Mouse (Mus musculus) heart, adult 2 months (tissue): ENCODE results near the gene Pygl. TPM values are rescaled to one million over a fixed set of nuclear protein-coding genes. Genes with fewer than 3 reads are reported as not detected.
A peak's percentile ranks its signal among the peaks of the same experiment; 100 is the strongest.

Experiments
- DNase-seq, 2 experiments: peaks; one replicate each; pipeline ENCODE4 v3.0.0; 2021
- H3K27ac ChIP-seq: fragments of 200-600 bp; 2 replicates; pipeline ENCODE4 v1.8.1; 2022
- H3K27me3 ChIP-seq: fragments of 200-500 bp; 2 replicates; pipeline ENCODE4 v1.6.1; 2012; ENCODE audit warnings: mild to moderate bottlenecking, low read length, inconsistent platforms, mixed read lengths; ENCODE audit not compliant: control insufficient read depth, insufficient read depth
- H3K36me3 ChIP-seq: fragments of 200-500 bp; 2 replicates; pipeline ENCODE4 v1.6.1; 2012; ENCODE audit warnings: low read length, inconsistent platforms; ENCODE audit not compliant: control insufficient read depth, insufficient read depth
- H3K4me1 ChIP-seq: fragments of 200-500 bp; 2 replicates; pipeline ENCODE4 v1.6.1; 2011; ENCODE audit warnings: low read length; ENCODE audit not compliant: control insufficient read depth, insufficient read depth
- H3K4me3 ChIP-seq: fragments of 200-600 bp; 2 replicates; pipeline ENCODE4 v1.8.1; 2022
- H3K79me2 ChIP-seq: fragments of 200-500 bp; replicated peaks from 2 replicates; pipeline ENCODE4 v1.6.1; 2012; ENCODE audit warnings: mild to moderate bottlenecking, inconsistent platforms, low read length, moderate library complexity, mixed read lengths; ENCODE audit not compliant: control insufficient read depth, insufficient read depth
- H3K9ac ChIP-seq: fragments of 200-500 bp; 2 replicates; pipeline ENCODE4 v1.6.1; 2012; ENCODE audit warnings: low read depth, mild to moderate bottlenecking, control low read depth, inconsistent platforms, low read length, mixed read lengths
- CTCF ChIP-seq: fragments of 200-600 bp; IDR thresholded peaks from 2 replicates; pipeline ENCODE4 v1.8.1; 2022; ENCODE audit warnings: antibody characterized with exemption, mild to moderate bottlenecking, moderate library complexity
- EP300 ChIP-seq: fragments of 200-500 bp; IDR thresholded peaks from 2 replicates; pipeline ENCODE4 v1.6.1; 2011; ENCODE audit warnings: low read depth, low read length, control low read depth; ENCODE audit not compliant: insufficient read depth
- POLR2A ChIP-seq: fragments of 200-500 bp; IDR thresholded peaks from 2 replicates; pipeline ENCODE4 v1.6.1; 2011; ENCODE audit warnings: mild to moderate bottlenecking, low read depth, low read length, control low read depth; ENCODE audit not compliant: insufficient read depth
- WGBS: fragments of 180-500 bp; shearing (Covaris S2); methylation state at CpG from one replicate; pipeline ENCODE4 v1.1.7; 2018; 5-methylcytosine and 5-hydroxymethylcytosine counted together
- intact Hi-C: fragments of 180-260 bp; cut with DNase I; formaldehyde crosslinking; loops from one replicate; pipeline ENCODE4 v1.15.1; 2025
- polyA plus RNA-seq: library from polyadenylated mRNA; depleted of rRNA; stranded (reverse); fragments of >200 nt; gene quantifications from 2 replicates; pipeline ENCODE4 v1.2.3, GENCODE M21; 2012
- total RNA-seq, 2 experiments: library from RNA; stranded (reverse); gene quantifications; 2 replicates each; pipeline ENCODE4 v1.2.3; 2021

The Pygl gene
- total and polyA plus RNA-seq, 3 experiments: 4.5 to 15.3 (median 4.6) TPM

DNA sequence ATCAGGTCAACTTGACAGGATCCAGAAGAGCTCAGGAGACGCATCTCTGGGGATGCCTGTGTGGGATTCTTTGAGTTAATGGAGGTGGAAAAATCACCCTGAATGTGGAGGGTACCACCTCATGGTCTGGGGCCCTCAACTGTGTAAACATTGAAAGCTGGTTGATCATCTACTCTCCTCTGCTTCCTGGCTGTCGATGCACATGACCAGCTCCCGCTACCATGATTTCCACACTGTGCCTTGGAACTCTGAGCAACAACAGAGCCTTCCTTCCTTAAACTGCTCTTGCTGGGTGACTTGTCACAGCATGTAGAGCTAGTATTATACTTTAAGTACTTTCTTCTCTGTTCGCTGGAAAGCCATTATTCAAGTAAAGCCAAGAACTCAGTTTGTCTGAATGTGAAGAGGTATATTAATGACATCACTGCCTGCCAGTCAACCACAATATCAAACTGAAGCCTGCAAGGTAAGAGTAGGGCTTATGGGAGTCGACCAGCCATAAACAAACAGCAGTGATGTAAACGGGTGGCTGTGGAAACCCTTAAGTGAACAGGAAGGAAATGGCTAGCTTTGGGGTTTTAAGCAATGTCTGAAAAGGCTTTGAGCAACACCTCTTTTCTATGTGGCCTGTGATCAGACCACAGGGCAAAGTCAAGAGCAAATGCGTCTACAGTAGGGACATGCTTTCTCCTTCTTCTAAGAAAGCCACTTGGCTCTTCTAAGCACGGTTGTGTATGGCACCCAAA, 12.3 kb downstream of the Pygl start:
- no peaks in the 10 kb centered on the region for H3K79me2 ChIP-seq
- WGBS: 76% methylated on average over 8 of the region's 8 CpGs
- no peak for DNase-seq
- H3K36me3 ChIP-seq: no peaks in the 10 kb centered on the region
- no peak for TF ChIP-seq EP300
- TF ChIP-seq CTCF: no peak
- no peak for TF ChIP-seq POLR2A
- no peaks in the 10 kb centered on the region for H3K4me1 ChIP-seq
- intact Hi-C loops: no loop called here
- H3K27ac ChIP-seq: no peak overlapping the region
- H3K9ac ChIP-seq: no peak overlapping the region
- H3K4me3 ChIP-seq: no peak overlapping the region
- no peaks in the 10 kb centered on the region for H3K27me3 ChIP-seq

DNA sequence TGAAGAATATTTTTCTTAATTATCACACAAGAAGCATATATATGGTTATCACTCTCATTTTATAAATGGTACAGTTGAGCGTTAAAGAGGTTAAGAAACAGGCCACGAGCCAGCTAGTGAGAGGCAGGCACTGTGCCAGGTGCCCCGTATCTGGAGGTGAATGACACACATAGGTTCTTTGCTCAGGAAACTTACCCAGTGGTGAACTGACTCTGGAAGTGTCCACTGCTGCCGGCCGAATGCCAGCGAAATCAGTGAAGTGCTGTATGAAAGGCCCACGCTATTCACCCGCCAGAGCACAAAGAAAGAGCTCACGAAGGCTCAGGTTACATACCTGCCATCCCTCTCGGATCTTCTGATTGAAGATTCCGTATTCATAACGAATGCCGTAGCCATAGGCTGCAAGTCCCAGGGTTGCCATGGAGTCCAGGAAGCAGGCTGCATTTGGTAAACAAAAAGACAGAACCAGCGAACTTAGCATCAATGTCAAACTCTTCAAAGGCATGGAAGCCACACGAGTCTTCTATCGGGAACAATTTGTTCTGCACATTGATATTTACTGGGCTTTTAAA, 15.0 kb downstream of the Pygl start:
- DNase-seq: no peak
- no peaks in the 10 kb centered on the region for H3K36me3 ChIP-seq
- H3K79me2 ChIP-seq: no peaks in the 10 kb centered on the region
- H3K4me3 ChIP-seq: no peak overlapping the region
- no peaks in the 10 kb centered on the region for H3K4me1 ChIP-seq
- H3K27me3 ChIP-seq: no peaks in the 10 kb centered on the region
- intact Hi-C loops: no loop called here
- 75% methylated on average over 16 of the region's 16 CpGs for WGBS
- no peak overlapping the region for H3K9ac ChIP-seq
- H3K27ac ChIP-seq: no peak overlapping the region
- no peak for TF ChIP-seq EP300
- no peak for TF ChIP-seq CTCF
- TF ChIP-seq POLR2A: no peak

DNA sequence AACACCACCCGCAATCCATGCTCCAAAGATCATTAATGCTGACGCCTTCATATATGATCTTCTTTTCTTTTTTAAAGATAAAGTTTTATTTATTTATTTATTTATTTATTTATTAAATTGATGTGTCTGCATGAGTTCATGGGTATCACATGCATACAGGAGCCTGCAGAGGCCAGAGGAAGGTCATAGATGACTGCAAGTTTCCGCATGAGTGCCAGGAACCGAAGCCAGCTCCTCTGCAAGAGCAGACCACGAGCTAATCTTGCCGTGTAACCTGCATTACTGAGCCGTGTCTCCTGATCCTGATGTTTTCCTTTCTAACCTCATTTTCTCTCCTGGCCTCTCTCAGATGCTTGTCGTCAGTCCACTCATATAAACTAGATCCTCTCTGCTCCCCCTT, 17.0 kb downstream of the Pygl start:
- no peak overlapping the region for H3K4me3 ChIP-seq
- peak in 1 of 2 experiments; percentile 20 for DNase-seq
- TF ChIP-seq CTCF (no peak), POLR2A (no peak), EP300 (no peak)
- 59% methylated on average over 8 of the region's 8 CpGs for WGBS
- H3K79me2 ChIP-seq: no peaks in the 10 kb centered on the region
- no peaks in the 10 kb centered on the region for H3K27me3 ChIP-seq
- H3K27ac ChIP-seq: no peak overlapping the region
- no peak overlapping the region for H3K9ac ChIP-seq
- no peaks in the 10 kb centered on the region for H3K4me1 ChIP-seq
- no peaks in the 10 kb centered on the region for H3K36me3 ChIP-seq
- intact Hi-C loops: no loop called here

DNA sequence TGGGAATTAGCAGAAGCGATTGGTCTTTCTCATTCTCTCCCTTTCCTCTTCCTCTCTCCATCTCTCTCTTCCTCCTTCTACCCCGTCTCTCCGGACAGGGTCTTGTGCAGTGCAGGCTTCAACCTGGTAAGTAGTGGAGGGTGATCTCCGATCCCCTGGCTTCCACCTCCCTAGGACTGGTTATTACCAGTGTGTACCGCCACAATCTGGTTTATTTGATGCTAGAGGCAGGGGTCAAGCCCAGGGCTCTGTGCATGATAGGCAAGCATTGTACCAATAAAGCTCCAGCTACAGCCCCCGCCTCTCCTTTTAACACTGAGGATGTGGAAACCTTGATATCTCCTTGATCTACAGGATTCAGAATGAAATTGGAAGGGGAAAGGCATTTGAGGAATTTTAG, 17.7 kb downstream of the Pygl start:
- Histone ChIP-seq H3K4me3 (no peak overlapping the region), H3K27me3 (no peaks in the 10 kb centered on the region), H3K36me3 (no peaks in the 10 kb centered on the region), H3K27ac (no peak overlapping the region), H3K79me2 (no peaks in the 10 kb centered on the region), H3K9ac (no peak overlapping the region), H3K4me1 (no peaks in the 10 kb centered on the region)
- DNase-seq: no peak
- intact Hi-C loops: no loop called here
- TF ChIP-seq EP300 (no peak), POLR2A (no peak), CTCF (no peak)
- 89% methylated on average over 6 of the region's 6 CpGs for WGBS

DNA sequence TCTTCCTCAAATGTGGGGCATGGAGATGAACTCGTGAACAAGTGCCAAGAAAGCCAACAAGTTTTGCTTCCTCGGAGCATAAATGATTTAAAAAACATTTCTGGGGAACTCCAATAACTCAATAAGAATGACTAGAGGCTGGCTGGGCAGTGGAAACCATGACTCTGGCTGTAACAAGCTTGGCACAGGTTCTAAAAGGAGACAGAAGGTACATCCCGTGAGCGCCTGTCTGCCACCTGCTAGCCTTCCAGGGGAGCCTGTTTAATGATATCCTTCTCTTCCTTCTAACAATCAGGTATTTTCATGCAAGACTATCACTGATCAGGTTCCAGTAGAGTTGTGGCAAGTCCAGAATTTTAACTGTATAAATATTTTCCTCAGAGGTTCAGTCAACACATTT, 18.8 kb downstream of the Pygl start:
- DNase-seq: no peak
- H3K79me2 ChIP-seq: no peaks in the 10 kb centered on the region
- 85% methylated on average over 4 of the region's 4 CpGs for WGBS
- H3K27me3 ChIP-seq: no peaks in the 10 kb centered on the region
- H3K27ac ChIP-seq: no peak overlapping the region
- H3K9ac ChIP-seq: no peak overlapping the region
- intact Hi-C loops: no loop called here
- TF ChIP-seq EP300 (no peak), POLR2A (no peak), CTCF (no peak)
- H3K4me3 ChIP-seq: no peak overlapping the region
- H3K36me3 ChIP-seq: no peaks in the 10 kb centered on the region
- H3K4me1 ChIP-seq: no peaks in the 10 kb centered on the region

DNA sequence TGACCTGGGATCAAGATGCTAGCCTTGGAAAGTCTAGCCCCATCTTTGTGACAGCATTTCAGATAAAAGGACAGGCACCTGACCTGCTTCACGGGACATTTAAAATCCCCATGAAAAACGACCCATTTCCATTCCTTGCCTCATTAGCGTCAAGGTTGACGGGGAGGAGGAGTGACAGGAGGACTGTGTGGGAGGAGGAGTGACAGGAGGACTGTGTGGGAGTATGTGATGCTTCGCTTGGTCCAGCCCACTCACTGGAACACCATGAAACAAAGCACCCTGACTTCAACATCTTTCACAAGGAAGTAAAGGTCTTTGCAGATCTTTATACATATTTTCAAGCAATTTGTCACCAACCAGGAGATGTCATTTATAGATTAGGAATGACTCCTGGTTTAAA, 23.1 kb downstream of the Pygl start:
- intact Hi-C loops: no loop called here
- Histone ChIP-seq H3K79me2 (no peaks in the 10 kb centered on the region), H3K36me3 (no peaks in the 10 kb centered on the region), H3K27me3 (no peaks in the 10 kb centered on the region), H3K27ac (no peak overlapping the region), H3K4me1 (no peaks in the 10 kb centered on the region), H3K4me3 (no peak overlapping the region), H3K9ac (no peak overlapping the region)
- DNase-seq: no peak
- 63% methylated on average over 5 of the region's 5 CpGs for WGBS
- TF ChIP-seq POLR2A (no peak), EP300 (no peak), CTCF (no peak)
